Mouse (Mus musculus): ENCODE results near the gene Rbm15b. TPM values are rescaled to one million over a fixed set of nuclear protein-coding genes. Genes with fewer than 3 reads are reported as not detected.

Rbm15b gene
- 10 to 100 TPM; 26.1 to 55.9 TPM for polyA plus RNA-seq (2017; shearing (Covaris generic))

DNA sequence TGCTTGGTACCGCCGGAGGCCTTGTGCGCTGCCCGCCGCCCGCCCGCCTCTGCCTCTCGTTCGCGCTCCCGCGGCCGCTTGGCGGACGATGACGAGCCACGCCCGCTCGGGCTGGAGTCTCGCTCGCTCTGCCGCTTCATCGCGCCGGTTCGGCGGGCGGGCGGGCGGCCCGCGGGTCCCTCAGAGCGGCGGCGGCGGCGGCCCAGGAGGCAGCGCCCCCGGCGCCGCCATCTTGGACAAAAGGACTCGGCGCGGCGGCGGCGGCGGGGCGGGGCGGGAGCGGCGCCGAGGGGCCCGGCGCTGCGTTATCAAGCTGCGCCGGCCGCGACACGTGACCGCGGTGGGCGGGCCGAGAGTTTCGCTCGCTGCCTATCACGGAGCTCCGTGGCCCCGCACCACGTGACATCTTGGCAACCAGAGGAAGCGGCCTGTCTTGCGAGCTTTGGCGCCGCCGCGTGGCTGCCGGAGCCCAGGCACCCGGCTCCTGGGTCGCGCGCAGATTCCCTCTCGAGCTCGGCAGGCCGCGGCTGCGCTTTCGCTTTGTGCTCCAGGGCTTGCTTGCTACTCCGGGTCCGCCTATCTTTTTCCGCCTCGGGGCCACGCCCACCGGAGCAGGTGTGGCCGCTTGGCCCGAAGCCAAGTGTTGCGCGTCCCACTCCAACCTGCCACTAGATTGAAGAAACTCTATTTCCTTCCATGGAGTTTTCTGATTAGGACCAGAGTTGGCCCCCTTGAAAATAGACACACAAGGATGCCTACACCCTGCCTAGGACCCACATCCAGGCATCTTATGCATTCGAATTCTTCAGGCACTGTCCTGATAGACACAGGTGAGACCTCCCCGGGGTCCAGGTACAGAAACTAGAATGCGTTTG is at the start of gene Rbm15b:
TSS of gene Rbm15b (minus strand) at position 601 of the 875 bp plus-strand sequence.

DNA sequence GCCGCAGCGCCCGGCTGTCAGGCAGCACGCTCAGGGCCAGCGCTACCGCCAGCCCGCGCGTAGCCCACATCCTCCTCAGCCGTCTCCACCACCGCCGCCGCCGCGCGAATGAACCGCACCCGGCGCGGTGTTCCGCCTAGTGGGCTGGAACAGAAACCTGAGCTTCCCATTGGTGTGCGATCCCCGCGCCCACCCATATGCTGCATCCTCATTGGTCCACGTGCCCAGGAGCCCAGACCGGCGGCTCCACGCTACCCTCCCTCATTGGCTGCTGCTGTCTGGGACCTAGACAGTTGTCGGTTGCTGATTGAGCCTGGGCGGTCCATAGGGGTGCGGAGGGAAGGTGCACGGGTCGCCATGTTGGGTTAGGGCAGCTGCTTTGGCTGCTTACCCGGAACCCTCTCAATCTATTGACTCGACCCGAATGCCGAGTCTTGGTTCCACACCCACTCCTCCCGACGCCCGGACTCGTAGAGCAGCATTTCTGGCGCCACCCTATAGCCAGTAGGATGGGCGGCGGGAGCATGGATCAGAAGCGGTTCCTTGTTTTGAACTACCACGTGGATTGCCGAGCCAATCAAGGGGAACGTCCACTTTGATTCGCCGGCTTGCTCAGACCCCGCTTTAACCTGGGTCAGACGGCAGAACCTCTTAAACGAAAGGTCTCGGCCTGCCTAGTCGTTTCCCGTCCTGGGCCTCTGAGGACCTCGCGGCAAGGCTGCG is 4.8 kb upstream of the Rbm15b start, which contains the start of gene Manf:
TSS of gene Manf (minus strand) at position 151 of the 723 bp plus-strand sequence.

Other genes with a start within 250 kb of the Rbm15b start
- 1 to 10 TPM in 1 of 2 experiments, under 1 TPM in 1; 0.27 to 1.1 TPM for gene Grm2, start 231.3 kb downstream of the Rbm15b start, polyA plus RNA-seq (2017; shearing (Covaris generic))
- 10 to 100 TPM; 65.1 to 79.3 TPM for gene Tex264, start 201.5 kb downstream of the Rbm15b start, polyA plus RNA-seq (2017; shearing (Covaris generic))
- gene Rad54l2, start 98.2 kb downstream of the Rbm15b start, polyA plus RNA-seq (2017; shearing (Covaris generic)): 1 to 10 TPM; 7.6 to 7.9 TPM
- 10 to 100 TPM; 30.8 to 42.1 TPM for gene Dcaf1, start 65.6 kb downstream of the Rbm15b start, polyA plus RNA-seq (2017; shearing (Covaris generic))
- 100 to 1,000 TPM; 128 to 143 TPM for gene Manf, start 4.6 kb upstream of the Rbm15b start, polyA plus RNA-seq (2017; shearing (Covaris generic))

Measured in inflammation-experienced regulatory T-cells (primary cell).